Mouse (Mus musculus) stomach, postnatal 0 days (tissue): ENCODE data around the gene Gsk3a.

Experiments used
- CTCF ChIP-seq: IDR thresholded peaks from 2 replicates; pipeline ENCODE4 v1.5.1; 2016; ENCODE audit warnings: antibody characterized with exemption, low read depth, mild to moderate bottlenecking, moderate library complexity
- EP300 ChIP-seq: optimal IDR thresholded peaks from 2 replicates; pipeline ENCODE3; 2016; ENCODE audit warnings: antibody characterized with exemption

DNA sequence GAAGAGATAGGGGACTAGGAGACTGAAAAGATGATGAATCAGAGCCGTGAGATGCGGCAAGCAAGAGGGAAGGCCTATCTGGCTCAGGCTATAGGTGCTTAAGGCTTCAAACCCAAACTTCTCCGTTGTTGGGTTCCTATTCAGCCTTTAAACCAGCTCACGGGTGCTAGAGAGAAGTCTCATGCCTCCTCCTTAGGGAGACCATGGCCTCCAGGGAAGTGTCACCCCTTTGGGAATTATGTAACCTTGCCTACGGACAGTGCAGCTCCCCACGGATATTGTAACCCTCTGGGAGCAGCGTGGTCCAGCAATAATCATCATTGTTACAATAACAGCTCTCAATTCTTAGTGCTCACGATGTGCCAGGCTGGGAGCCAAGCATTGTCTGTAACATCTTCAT lies 14.2 kb upstream of the Gsk3a start:
- TF ChIP-seq CTCF (no peak), EP300 (no peak)
